Mouse (Mus musculus) neural tube, embryonic 11.5 days (tissue): ENCODE measurements around the gene Mgmt. TPM values are rescaled to one million over a fixed set of nuclear protein-coding genes. Genes with fewer than 3 reads are reported as not detected.
A peak's percentile ranks its signal among the peaks of the same experiment; 100 is the strongest.

Experiments used
- ATAC-seq: fragments of 200-750 bp; cut with Nextera tagmentation; 2 replicates; pipeline ENCODE4 v1.8.0; 2017; ENCODE audit warnings: moderate number of reproducible peaks, mild to moderate bottlenecking, moderate TSS enrichment, moderate library complexity; ENCODE audit not compliant: insufficient read depth, low FRiP score, low TSS enrichment
- DNase-seq: peaks from one replicate; pipeline ENCODE4 v3.0.0-alpha.2; 2015; ENCODE audit warnings: low spot score
- H3K27ac ChIP-seq: fragments of 300-500 bp; sonication (generic); 2 replicates; pipeline ENCODE4 v1.5.1; 2014; ENCODE audit warnings: low read depth, mild to moderate bottlenecking, low read length
- H3K27me3 ChIP-seq: fragments of 300-500 bp; sonication (generic); 2 replicates; pipeline ENCODE4 v1.6.1; 2014; ENCODE audit warnings: mild to moderate bottlenecking, low read length, mixed read lengths; ENCODE audit not compliant: control insufficient read depth, insufficient read depth
- H3K36me3 ChIP-seq: fragments of 300-500 bp; sonication (generic); 2 replicates; pipeline ENCODE4 v1.6.1; 2014; ENCODE audit warnings: mild to moderate bottlenecking, low read length, moderate library complexity, mixed read lengths; ENCODE audit not compliant: control insufficient read depth, insufficient read depth
- H3K4me1 ChIP-seq: fragments of 300-500 bp; sonication (generic); 2 replicates; pipeline ENCODE4 v1.6.1; 2014; ENCODE audit warnings: low read length, mixed read lengths; ENCODE audit not compliant: control insufficient read depth, insufficient read depth
- H3K4me2 ChIP-seq: fragments of 300-500 bp; sonication (generic); 2 replicates; pipeline ENCODE4 v1.6.1; 2014; ENCODE audit warnings: low read depth, mild to moderate bottlenecking, moderate library complexity
- H3K4me3 ChIP-seq: fragments of 300-500 bp; sonication (generic); 2 replicates; pipeline ENCODE4 v1.5.1; 2014; ENCODE audit warnings: low read depth, low read length
- H3K9ac ChIP-seq: fragments of 300-500 bp; sonication (generic); 2 replicates; pipeline ENCODE4 v1.6.1; 2014; ENCODE audit warnings: mild to moderate bottlenecking, low read length
- H3K9me3 ChIP-seq: fragments of 300-500 bp; sonication (generic); 2 replicates; pipeline ENCODE4 v1.6.1; 2016; ENCODE audit warnings: low read length; ENCODE audit not compliant: control insufficient read depth
- WGBS: fragments of 180-500 bp; shearing (Covaris S2); extraction: QIAGEN DNeasy Blood & Tissue Kit; methylation state at CpG from one replicate; pipeline ENCODE4 v1.1.7; 2014; 5-methylcytosine and 5-hydroxymethylcytosine counted together
- polyA plus RNA-seq: library from polyadenylated mRNA; unstranded; fragments of >200 nt; fragmentation: Nextera tagmentation; extraction: Ambion mirVana; gene quantifications from 2 replicates; pipeline ENCODE4 v1.2.1, GENCODE M21; 2014

Gene Mgmt
- 3.7 and 4.2 TPM in 2 replicates for polyA plus RNA-seq

- ATAC-seq (peak; percentile 99), DNase-seq (peak; percentile 93)
- H3K36me3 ChIP-seq: no peaks in the 10 kb centered on the region
- H3K27me3 ChIP-seq: no peaks in the 10 kb centered on the region
- H3K9ac ChIP-seq: peak within 1 kb of the TSS; percentile 49
- H3K4me2 ChIP-seq: peak within 1 kb of the TSS; percentile 37
- H3K4me1 ChIP-seq: peaks cover 3% of the 10 kb centered on the region; the same call in 1 of the 2 replicates
- peak within 1 kb of the TSS; percentile 14; the same call in 1 of the 2 replicates for H3K4me3 ChIP-seq
- H3K27ac ChIP-seq: no peak within 1 kb of the TSS
- no peaks in the 10 kb centered on the region for H3K9me3 ChIP-seq
- WGBS: 10% methylated on average over 33 of the region's 33 CpGs
Observed at GRCm38 (mm10) chr7:136894106-136894986, at the start of gene Mgmt. Gene Mgmt, plus strand, starts transcription at chr7:136894614.

- ATAC-seq (no peak), DNase-seq (no peak)
- Histone ChIP-seq H3K4me2 (no peak overlapping the region), H3K9ac (no peak overlapping the region), H3K4me3 (no peak overlapping the region), H3K27ac (no peak overlapping the region), H3K36me3 (no peaks in the 10 kb centered on the region), H3K27me3 (no peaks in the 10 kb centered on the region), H3K9me3 (no peaks in the 10 kb centered on the region), H3K4me1 (peaks cover 5% of the 10 kb centered on the region; the same call in 1 of the 2 replicates)
- 71% methylated on average over 5 of the region's 5 CpGs for WGBS
Observed at GRCm38 (mm10) chr7:136844835-136845234, 49.6 kb upstream of the Mgmt start.

- Histone ChIP-seq H3K4me3 (no peak overlapping the region), H3K9me3 (no peaks in the 10 kb centered on the region), H3K27me3 (no peaks in the 10 kb centered on the region), H3K36me3 (no peaks in the 10 kb centered on the region), H3K4me1 (peaks cover 3% of the 10 kb centered on the region; the same call in 1 of the 2 replicates), H3K4me2 (no peak overlapping the region), H3K9ac (no peak overlapping the region), H3K27ac (no peak overlapping the region)
- ATAC-seq (no peak), DNase-seq (no peak)
- WGBS: 52% methylated on average over 9 of the region's 9 CpGs
Observed at GRCm38 (mm10) chr7:136845321-136845720, 49.1 kb upstream of the Mgmt start.

- Histone ChIP-seq H3K4me1 (peaks cover 2% of the 10 kb centered on the region; the same call in 1 of the 2 replicates), H3K27me3 (no peaks in the 10 kb centered on the region), H3K4me2 (no peak overlapping the region), H3K36me3 (no peaks in the 10 kb centered on the region), H3K27ac (no peak overlapping the region), H3K9ac (no peak overlapping the region), H3K9me3 (no peaks in the 10 kb centered on the region), H3K4me3 (no peak overlapping the region)
- no peak for DNase-seq
- ATAC-seq: no peak
- WGBS: 43% methylated on average over 10 of the region's 10 CpGs
Observed at GRCm38 (mm10) chr7:136846086-136846620, 48.3 kb upstream of the Mgmt start.

GRCm38 (mm10) chr7:136847601-136848000 is 46.8 kb upstream of the Mgmt start:
- H3K4me1 ChIP-seq: peaks cover under 1% of the 10 kb centered on the region; the same call in 1 of the 2 replicates
- 90% methylated on average over 6 of the region's 6 CpGs for WGBS
- H3K27me3 ChIP-seq: no peaks in the 10 kb centered on the region
- H3K4me2 ChIP-seq: no peak overlapping the region
- DNase-seq (no peak), ATAC-seq (no peak)
- H3K9ac ChIP-seq: no peak overlapping the region
- H3K4me3 ChIP-seq: no peak overlapping the region
- H3K9me3 ChIP-seq: no peaks in the 10 kb centered on the region
- H3K27ac ChIP-seq: no peak overlapping the region
- H3K36me3 ChIP-seq: no peaks in the 10 kb centered on the region

- H3K36me3 ChIP-seq: no peaks in the 10 kb centered on the region
- no peak overlapping the region for H3K4me3 ChIP-seq
- ATAC-seq (no peak), DNase-seq (no peak)
- H3K4me2 ChIP-seq: no peak overlapping the region
- H3K27me3 ChIP-seq: no peaks in the 10 kb centered on the region
- no peak overlapping the region for H3K27ac ChIP-seq
- no peaks in the 10 kb centered on the region for H3K9me3 ChIP-seq
- H3K9ac ChIP-seq: no peak overlapping the region
- no peaks in the 10 kb centered on the region; the same call in 1 of the 2 replicates for H3K4me1 ChIP-seq
- WGBS: 84% methylated on average over 8 of the region's 8 CpGs
Observed at GRCm38 (mm10) chr7:136848761-136849160, 45.7 kb upstream of the Mgmt start.

- ATAC-seq (no peak), DNase-seq (no peak)
- WGBS: 85% methylated on average over 3 of the region's 3 CpGs
- Histone ChIP-seq H3K27me3 (no peaks in the 10 kb centered on the region), H3K4me1 (no peaks in the 10 kb centered on the region; the same call in 1 of the 2 replicates), H3K4me3 (no peak overlapping the region), H3K9me3 (no peaks in the 10 kb centered on the region), H3K36me3 (no peaks in the 10 kb centered on the region), H3K9ac (no peak overlapping the region), H3K27ac (no peak overlapping the region), H3K4me2 (no peak overlapping the region)
Observed at GRCm38 (mm10) chr7:136849811-136850210, 44.6 kb upstream of the Mgmt start.

GRCm38 (mm10) chr7:136850339-136850738 is 44.1 kb upstream of the Mgmt start:
- 65% methylated on average over 5 of the region's 5 CpGs for WGBS
- H3K4me3 ChIP-seq: no peak overlapping the region

More at GRCm38 (mm10) chr7:136850339-136850738, 44.1 kb upstream of the Mgmt start:
- Histone ChIP-seq H3K4me2 (no peak overlapping the region), H3K36me3 (no peaks in the 10 kb centered on the region), H3K9me3 (no peaks in the 10 kb centered on the region), H3K9ac (no peak overlapping the region), H3K27me3 (no peaks in the 10 kb centered on the region), H3K27ac (no peak overlapping the region), H3K4me1 (no peaks in the 10 kb centered on the region; the same call in 1 of the 2 replicates)
- ATAC-seq: no peak
- DNase-seq: no peak
